Mouse (Mus musculus): Measurements from ENCODE around the gene Csf2rb.
"Not testable (repeated sequence)": the region's sequence is repeated elsewhere in the genome, so short reads cannot be mapped to it uniquely, and the experiment has no call there.

Csf2rb gene

DNA sequence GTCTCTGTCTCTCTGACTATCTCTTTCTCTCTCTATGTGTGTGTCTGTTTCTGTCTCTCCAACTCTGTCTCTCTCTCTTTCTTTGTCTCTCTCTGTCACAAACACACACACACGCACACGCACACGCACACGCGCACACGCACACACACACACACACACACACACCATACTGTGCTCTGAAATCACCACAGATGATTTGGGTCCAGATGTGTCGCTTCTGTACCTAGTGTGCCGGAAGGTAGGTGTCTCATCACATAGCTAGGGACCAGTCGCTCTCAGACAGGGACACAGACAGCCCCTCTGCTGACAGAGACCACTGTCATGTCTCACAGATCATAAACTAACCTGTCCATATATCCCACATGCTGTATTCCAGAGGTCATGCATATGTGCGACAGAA lies 1.2 kb downstream of the Csf2rb start:
- no peak for DNase-seq (ENCODE audit: extremely low read depth, low read depth, low spot score)

DNA sequence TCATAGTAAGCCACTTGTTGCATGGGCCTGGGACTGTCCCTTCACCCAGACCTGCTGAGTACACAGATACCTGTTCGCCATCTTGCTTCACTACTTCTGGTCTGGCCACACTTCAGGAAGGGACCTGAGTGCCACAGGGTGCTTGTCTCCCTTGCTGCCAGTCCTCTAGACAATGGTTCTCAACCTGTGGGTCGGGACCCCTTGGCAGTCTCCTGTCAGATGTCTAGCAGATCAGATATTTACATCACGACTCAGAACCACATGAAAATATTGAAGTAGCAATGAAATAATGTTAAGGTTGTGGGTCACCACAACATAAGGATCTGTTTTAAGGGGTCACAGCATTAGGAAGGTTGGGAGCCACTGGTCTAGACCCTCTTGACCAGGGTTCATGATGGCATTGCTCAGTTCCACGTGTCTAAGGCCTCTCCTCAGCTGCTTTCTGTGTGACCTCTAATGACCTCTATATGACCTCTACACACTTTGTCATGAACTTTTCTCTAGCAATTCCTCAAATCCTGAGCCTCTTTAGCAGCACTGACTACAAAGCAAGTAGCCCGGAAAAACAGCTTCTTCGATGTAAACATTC lies 2.3 kb downstream of the Csf2rb start:
- DNase-seq (ENCODE audit: extremely low read depth, low read depth, low spot score) = not testable (repeated sequence)

DNA sequence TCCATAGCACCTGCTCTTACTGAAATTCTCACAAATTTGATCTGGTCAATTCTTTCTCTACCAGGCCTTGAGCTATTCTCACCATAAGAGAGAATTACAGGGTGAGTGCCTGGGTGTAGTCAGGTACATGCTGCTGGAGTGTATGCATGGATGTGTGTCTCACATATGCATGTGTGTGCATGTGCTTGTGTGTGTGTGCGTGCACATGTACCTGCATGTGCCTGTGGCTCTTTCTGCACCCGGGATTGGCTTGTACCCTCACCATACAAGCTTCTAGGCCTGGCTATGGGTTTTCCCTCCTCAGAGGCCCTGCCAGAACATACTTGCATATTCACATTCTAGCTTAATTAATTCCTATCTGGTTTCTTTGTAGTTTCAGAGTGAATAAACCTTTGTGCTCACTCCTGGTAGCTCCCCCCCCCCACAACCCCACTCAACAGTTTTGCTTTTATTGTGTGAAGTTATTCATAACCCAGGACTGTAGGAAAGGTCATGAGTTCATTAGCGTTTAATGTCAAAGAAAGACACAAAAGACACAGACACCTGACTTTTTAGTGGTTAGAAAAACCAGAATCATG lies 3.1 kb downstream of the Csf2rb start:
- no peak for DNase-seq (ENCODE audit: extremely low read depth, low read depth, low spot score)

DNA sequence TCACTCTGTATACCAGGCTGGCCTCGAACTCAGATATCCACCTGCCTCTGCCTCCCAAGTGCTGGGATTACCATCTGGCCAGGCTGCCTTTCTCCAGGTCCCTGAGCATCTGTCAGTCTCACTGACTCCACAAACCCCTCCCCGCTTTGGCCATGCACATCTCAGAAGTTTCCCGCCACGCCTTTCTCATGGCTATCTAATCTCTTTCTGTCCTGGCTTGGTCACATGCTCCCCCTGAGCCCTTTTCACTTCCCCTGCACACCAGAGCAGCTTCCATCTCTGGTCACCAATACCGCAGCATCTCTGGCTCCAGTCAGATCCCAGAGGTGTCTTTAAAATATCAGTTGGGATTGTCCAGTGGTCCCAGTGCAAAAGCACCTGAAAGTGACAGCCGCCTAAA lies 4.4 kb downstream of the Csf2rb start:
- not testable (repeated sequence) for DNase-seq (ENCODE audit: extremely low read depth, low read depth, low spot score)

DNA sequence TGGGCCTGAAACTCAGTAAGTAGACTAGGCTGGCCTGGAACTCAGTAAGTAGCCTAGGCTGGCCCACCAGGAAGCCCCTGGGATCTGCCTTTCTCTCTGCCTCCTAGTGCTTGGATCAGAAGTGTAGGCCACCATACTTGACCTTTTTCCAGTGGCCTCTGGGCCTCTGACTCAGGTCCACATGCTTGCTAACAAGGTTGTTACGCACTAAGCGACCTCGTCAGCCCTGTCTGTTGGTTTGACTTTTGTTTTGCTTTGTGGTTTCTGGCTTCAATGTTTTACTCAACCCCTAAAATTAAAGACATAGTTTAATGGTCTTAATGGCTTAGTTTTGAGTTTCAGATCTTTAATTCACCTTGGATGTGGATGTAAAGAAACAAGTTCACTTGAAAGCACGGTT lies 5.2 kb downstream of the Csf2rb start:
- no peak for DNase-seq (ENCODE audit: extremely low read depth, low read depth, low spot score)

DNA sequence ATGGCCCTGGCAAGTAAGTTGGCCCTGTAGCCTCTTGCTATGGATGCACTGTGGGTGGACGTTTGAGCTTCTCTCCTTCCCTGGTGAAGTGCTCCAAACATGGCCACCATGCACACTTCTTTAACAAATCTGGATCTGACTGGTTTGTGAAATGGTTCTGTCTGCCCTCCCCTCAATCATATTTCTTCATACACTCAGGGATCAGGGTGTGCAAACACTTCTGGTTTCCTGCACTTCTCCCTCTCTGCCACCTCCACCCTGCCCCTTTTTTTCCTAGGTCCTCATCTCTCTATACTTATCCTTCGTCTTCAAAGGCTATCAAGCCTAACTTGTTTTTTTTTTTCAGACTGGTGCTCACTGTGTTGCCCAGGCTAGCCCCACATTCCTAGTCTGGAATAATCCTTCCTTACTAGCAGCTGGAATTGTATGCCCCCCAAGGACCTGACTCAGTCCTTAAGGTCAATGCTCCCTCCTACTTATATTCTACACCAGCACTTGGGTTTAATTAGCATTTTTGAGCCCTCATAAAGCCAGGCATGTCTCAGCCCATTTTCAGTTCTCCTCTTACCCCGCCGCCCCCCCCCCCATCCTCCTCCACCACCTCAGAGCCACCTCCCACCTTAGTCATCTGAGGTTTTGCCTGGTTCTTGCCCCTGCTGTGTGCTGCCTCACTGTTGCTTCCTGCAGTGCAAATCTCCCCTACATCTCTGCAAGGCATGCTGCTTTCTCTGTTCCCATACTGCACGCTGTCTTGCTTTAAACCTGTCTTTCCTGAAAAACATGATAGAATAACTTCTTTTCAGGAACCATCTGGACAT lies 6.2 kb downstream of the Csf2rb start:
- no peak for DNase-seq (ENCODE audit: extremely low read depth, low read depth, low spot score)

DNA sequence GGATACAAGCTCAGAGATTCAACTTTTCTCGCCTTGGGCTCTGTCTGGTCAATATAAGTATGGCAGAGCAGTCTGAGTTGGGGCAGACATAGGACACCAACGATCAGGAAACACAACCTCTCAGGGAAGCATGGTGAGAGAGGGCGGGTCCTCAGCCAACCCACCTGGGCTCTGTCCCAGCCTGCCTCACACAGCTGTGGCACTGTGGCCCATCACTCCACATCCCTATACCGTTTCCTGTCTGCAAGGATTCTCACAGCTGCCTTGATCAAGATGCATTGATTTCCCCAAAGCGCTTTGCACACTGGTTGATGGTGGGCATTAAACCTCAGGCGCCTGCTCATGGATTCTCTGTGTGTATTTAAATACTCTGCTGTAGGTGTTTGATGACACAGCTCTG lies 7.4 kb downstream of the Csf2rb start:
- no peak for DNase-seq (ENCODE audit: extremely low read depth, low read depth, low spot score)

DNA sequence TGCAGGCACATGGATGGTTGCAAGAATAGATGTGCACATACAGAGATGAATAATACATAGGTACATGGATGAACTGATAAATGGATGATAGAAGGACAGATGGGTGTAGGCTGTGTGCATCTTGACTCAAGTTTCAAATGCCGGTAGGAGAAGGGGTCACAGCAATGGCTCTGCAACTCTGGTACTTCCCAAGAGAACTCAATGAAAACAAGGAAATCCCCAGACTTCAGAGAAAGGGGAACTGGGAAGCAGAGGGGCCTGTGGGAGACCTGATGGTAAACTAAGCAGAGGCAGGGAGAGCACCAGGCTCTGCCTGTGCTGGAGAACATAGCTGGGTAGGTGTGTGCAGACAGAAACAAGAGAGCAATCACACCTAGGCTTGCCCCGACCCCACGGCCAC lies 8.8 kb downstream of the Csf2rb start:
- no peak for DNase-seq (ENCODE audit: extremely low read depth, low read depth, low spot score)

DNA sequence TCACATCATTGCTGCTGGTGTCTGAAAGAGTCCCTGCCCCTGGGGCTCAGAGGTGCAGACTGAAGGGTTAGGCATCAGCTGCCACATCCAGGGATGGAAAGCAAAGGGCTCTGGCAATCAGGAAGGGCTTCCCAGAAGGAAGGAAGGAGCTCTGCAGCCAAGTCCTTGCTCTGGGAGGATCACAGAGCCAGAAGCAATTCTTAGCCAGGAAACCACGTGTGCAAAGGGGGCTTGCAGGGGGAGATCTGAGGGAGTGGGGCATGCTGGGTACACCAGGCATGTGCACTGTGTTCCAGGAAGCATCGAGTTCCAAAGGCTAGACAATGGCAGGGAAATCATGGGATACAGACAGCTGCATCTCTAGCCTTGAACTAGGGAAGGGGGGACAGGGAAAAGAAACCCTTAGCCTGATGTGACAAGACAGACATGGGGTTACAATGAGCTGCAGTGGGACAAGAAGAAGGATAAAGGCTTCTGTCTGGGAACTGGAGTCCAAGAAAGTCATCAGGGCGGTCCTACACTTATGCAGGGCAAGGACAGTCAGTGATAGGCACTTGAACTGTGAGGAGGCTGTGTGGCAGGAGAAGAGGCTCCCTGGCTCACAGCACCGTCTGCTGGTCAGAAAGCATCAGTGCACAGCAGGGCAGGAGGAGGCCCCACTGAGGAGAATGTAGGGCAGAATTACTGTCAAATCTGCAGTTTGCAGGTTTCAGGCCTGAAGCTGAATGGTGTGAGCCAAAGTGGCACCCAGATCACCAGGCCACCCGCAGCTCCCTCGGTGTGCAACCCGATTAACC lies 14.3 kb downstream of the Csf2rb start:
- DNase-seq (ENCODE audit: extremely low read depth, low read depth, low spot score) = not testable (repeated sequence)

DNA sequence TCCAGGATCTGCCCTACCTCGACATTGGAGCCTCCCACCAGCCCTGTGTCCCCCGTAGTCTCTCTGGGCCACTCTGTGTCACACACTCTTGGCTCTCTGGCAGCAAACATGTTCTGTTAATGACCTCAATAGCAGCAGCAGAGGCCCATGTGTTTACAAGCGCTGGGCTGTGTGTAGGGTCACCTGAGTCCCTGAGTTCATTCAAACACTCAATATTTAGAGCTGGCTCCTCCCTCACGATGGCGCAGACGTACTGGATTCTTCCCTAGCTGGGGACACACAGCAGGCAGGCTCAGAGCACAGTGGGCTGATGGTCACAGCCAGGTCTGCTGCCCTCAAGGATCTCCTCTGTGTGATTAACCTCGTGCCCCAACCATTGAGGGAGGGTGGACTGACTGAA lies 15.4 kb downstream of the Csf2rb start:
- DNase-seq (ENCODE audit: extremely low read depth, low read depth, low spot score) = not testable (repeated sequence)

DNA sequence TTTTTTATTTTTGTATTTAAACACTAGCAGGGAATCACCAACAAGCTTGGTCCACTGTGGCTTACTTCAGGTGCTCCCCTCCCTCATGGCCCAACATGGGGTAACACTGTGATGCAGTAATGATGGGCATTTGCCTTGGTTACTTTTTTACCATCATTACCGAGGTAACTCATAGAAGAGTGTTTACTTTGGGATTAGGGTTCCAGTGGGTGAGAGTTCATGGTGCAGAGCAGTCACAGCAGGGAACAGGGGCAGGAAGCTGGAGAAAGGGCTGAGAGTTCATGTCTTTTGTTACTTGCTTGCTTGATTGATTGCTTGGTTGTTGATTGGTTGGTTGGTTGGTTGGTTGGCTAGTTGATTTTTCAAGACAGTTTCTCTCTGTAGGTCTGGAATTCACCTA lies 18.1 kb downstream of the Csf2rb start:
- no peak for DNase-seq (ENCODE audit: extremely low read depth, low read depth, low spot score)

DNA sequence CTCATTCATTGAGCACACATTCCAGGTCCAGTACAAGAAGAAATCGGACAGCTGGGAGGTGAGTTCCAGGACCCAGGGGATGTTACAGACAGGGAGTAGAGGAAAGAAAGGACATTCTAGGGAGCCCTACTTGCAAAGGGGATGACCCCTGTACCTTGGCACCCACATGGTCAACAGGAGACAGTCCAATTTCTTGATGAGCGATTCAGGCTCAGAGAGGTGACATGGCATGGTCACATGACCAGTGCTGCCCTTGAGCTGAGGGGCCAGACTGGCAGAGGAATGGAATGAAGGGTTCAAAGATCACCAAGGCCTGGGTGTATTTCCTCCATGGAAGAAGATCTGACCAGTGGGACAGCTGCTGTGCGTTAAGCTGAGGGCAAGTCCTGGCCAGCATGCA lies 19.0 kb downstream of the Csf2rb start:
- no peak for DNase-seq (ENCODE audit: extremely low read depth, low read depth, low spot score)

DNA sequence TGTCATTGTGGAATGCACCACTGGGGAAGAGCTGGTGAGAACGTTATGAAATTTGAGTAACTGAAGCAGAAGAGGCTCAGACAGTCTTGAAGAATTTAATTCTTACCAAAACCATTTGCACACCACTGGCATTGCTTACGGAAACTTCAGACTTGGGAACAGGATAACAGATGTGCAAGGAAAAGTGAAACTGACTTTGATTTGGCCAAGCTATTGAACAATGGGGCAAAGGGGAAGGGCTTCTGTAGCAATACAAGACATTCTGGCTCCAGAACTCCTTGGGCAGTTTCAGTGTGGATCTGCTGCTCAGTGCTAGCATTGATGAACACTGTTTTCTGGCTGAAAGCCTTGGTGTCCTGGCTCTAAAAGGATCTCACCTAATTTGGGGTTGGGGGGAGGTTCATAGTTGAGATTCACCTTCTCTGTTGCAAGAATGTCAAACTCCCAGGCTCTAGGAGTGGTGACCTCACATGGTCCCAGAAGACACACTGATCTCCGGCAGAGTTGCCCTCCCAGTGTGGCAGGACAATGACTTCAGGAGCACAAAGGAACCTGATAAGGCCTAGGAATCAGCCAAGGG lies 26.1 kb downstream of the Csf2rb start:
- DNase-seq (ENCODE audit: extremely low read depth, low read depth, low spot score) = no peak

DNA sequence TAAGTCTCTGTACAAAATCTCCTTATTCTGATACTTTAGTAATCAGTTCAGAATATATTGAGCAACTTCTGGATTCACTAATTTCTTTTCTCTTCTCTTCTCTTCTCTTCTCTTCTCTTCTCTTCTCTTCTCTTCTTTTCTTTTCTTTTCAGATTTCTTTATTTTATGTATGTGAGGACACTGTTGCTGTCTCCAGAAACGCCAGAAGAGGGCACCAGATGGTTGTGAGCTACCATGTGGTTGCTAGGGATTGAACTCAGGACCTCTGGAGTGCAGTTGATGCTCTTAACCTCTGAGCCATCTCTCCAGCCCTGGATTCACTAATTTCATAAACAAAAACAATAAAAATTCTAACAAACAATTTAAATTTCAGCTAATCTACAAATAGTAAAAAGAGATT lies 29.4 kb downstream of the Csf2rb start:
- DNase-seq (ENCODE audit: extremely low read depth, low read depth, low spot score) = no peak

DNA sequence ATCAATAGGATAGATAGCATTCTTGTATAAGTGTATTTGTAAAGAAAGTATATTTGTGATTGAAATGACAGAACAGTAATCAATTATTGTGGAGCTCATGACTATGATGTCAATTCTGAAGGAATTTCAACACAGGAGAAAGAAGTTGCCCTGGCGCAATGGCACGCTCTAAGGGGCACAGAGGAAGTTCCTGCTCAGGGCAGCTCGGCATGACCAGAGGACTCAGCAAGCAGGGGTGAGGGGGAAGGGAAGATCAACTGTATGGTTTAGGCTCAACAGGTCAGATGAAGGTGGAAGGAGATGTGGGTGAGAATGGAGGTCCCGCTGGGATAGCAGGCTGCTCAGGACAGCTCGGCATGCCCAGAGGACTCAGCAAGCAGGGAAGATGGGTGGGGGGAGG lies 30.0 kb downstream of the Csf2rb start:
- DNase-seq (ENCODE audit: extremely low read depth, low read depth, low spot score) = no peak

DNA sequence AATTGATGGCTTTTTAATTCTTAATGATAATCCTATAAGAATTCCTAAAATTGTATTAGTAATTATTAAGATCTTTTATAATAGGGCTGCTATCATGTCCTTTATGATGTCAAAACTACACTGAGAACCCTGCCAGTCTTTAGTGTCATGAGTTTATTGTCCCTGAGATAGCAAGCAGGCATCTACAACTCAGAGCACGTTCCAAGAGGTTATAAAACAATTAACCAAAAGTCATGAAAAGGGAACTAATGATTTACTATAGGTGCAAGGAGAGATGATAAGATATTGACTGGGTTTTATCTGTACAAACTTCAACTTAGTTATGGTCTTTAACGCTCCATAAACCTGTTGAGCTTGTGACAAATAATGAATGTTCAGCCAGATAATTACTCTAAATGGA lies 40.4 kb downstream of the Csf2rb start:
- DNase-seq (ENCODE audit: extremely low read depth, low read depth, low spot score) = no peak

DNA sequence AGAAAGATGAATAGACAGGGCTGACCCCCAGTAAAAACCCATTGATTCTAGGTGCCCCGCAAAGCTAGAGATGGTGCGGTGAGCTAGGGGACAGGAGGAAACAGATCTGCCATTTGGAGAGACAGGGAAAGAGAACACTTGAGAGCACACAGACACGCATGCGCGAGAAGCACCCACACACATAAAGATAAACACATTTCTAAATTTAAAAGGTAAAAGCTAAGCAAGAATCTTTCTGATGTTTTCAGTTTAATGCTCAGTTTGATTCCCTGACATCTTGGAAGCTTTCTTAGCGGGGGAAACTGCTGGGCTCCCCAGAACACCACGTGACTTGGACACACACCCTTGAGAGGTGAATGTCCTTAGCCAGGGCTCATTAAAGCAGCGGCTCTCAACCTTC lies 41.3 kb downstream of the Csf2rb start:
- DNase-seq (ENCODE audit: extremely low read depth, low read depth, low spot score) = no peak

DNA sequence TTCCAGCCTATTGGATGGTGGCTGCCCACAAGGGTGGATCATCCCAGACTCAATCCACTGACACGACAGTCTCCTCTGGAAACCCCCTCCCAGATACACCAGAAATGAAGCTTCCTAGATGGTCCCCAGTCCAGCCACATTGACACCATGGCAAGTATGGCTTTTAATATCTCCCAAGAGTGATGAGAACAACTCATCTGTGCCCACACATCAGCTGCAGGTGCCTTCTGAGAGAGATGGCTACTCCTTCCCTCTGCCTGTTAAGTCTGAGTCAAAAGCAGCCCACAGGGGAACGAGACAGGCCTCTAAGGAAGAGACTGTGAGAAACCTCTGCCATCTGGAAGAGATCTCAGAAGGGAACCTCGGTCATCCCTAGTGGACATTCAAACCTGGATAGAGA lies 42.3 kb downstream of the Csf2rb start:
- DNase-seq (ENCODE audit: extremely low read depth, low read depth, low spot score) = no peak

DNA sequence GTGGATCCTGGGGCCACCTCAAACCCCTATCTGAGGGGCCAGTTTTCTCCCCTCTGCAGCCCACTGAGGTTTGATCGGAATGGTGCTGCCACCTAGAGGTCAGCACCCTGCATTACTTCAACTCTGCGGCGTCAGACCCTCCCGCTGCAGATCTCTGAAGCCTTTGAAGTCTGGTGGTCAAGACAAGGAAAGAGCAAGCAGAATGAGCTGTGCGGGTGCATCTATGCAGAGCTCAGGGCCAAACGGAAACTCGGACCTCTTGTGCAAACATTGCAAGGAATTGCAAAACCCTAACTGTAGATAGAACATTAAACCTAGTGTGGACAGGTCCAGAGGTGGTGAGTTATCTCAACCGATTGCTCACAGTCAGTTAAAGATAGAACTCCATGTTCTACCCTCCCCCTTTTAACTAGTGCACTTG lies 43.4 kb downstream of the Csf2rb start:
- DNase-seq (ENCODE audit: extremely low read depth, low read depth, low spot score) = no peak

DNA sequence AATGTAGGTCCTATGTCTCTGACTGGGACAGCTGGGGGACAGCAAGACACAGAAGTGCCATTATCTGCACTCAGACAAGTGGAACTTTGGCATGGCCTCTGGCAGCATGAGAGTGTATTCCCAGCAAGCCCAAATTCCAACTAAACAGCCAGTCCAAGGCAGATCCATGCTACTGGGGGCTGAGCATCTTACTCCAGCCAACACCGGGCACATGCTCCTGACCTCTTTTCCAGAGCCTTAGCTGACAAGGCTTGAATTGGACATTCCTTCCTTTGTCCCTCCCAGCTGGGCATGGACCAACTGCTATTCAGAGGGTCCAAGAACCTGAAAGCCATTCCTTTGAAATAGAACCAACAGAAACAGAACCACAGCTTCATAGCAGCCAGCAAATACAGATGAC lies 44.1 kb downstream of the Csf2rb start:
- no peak for DNase-seq (ENCODE audit: extremely low read depth, low read depth, low spot score)

DNA sequence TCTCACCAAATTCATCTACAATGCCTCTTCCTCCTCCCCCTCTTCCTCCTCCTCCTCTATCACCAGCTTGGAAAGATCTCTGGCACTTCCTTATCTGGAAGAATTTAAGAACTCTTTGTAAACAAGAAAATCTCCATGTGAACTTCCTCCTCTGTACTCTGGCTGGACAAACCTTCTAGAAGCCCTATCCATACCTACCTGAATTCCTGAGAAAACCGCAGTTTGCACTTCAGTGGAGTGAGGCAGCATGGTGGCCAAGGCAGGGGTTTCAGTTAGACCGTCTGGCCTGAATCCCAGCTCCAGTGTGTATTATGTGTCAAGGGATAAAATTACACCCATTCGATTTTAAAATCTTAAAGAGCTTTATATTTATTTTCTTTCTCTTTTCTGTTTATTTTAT lies 47.2 kb downstream of the Csf2rb start:
- no peak for DNase-seq (ENCODE audit: extremely low read depth, low read depth, low spot score)
